Mouse (Mus musculus): ENCODE measurements at regions not wholly inside any gene's neighbourhood (a gene's known extent, or its start where the extent isn't known, plus 50 kb on each side); places are given as distances from the start of the nearest gene placed in this dataset.
"Not testable (repeated sequence)": the region's sequence is repeated elsewhere in the genome, so short reads cannot be mapped to it uniquely, and the experiment has no call there.

DNA sequence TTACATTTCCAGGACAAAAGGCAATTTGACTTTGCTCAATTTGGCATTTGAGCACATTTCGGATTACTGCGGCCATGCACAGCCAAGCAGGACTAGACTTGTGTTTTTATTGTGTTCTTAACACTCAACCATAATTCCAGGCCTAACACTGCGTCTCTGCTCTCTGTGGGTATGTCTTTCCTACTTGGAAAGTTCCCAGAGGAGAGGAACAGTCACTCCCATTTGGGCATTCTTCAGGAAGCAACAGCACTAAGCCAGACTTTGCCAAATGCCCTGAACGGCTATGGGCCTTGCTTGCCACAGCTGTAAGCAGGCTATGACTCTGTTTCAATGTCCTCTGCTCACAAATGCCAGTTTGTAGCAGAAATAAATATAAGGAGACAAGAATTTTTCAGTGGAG is 56.5 kb upstream of the Pdk3 start:
- no peak overlapping the region for H3K4me2 ChIP-seq
- no peak overlapping the region for H3K4me3 ChIP-seq
- ATAC-seq (ENCODE audit: low FRiP score), result no peak
- 86% methylated on average over 4 of the region's 4 CpGs for WGBS
- H3K4me1 ChIP-seq (replicated peaks), result 0 out of 2 replicates have a peak, but pooled peaks cover 4% of the 10 kb centered on the region
- H3K27me3 ChIP-seq, result 0 out of 2 replicates have a peak, but pooled peaks cover 6% of the 10 kb centered on the region
- H3K9me3 ChIP-seq, result no peaks in the 10 kb centered on the region
- no peak overlapping the region for H3K27ac ChIP-seq
- H3K36me3 ChIP-seq, result no peaks in the 10 kb centered on the region
- no peak overlapping the region for H3K9ac ChIP-seq

DNA sequence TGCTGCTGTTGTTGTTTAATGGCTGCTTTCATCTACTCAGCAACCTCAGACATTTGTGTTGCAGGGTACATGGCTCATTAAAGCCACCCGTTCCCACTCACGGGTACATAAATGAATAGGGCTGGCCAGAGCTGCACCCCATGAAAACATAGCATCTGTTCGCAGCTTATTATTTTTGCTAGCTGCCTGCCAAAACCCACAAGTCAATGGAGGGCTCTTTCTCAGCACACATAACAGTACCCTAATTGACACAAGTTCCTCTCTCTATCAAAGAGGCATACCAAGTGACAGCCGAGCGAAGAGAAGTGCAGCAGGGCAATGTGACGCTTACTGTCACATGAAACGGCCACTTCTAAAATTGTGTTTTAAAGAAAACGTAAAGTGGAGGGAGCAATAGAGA is 57.0 kb upstream of the Pdk3 start:
- Histone ChIP-seq H3K27ac (no peak overlapping the region), H3K9ac (0 out of 2 replicates have a peak overlapping the region, but pooled peaks have one; percentile 35), H3K4me2 (peak overlapping the region; percentile 47), H3K4me3 (peak overlapping the region; percentile 33; the same call in 1 of the 2 replicates), H3K27me3 (0 out of 2 replicates have a peak, but pooled peaks cover 6% of the 10 kb centered on the region), H3K4me1 (replicated peaks) (0 out of 2 replicates have a peak, but pooled peaks cover 4% of the 10 kb centered on the region), H3K9me3 (no peaks in the 10 kb centered on the region), H3K36me3 (no peaks in the 10 kb centered on the region)
- ATAC-seq (ENCODE audit: low FRiP score), result peak; percentile 13; the same call in 1 of the 2 replicates
- 74% methylated on average over 8 of the region's 8 CpGs for WGBS

DNA sequence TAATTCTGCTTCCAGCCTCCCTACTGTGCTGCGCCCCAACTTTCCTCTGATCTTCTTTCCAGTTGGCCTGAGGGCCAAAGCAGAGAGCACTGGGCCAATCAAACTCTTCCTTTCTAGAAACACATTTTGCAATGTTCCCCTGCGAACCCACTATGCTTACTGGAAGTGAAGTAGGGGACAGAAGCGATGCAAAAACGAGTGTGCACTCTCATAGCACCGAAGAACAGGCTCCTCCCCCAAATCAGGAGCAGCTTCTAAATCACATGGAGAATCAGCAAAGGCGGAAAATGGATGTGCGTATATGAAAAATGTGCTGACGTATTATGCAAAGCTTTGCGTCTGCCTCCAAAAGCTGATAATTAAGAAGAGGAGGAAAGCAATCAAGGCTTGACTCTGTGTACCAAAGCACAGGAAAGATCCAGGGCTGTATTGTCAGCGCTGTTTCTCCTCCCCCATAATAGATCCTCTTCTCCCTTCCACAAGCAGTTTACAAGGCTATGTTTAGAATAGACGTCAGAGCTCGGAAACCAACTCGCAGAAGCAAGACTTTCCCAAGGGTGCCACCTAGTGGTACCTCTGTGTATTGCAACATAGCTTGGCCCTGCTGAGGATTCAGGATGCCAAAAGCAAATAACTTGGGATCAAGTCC is 57.5 kb upstream of the Pdk3 start:
- Histone ChIP-seq H3K9ac (0 out of 2 replicates have a peak overlapping the region, but pooled peaks have one; percentile 35), H3K36me3 (no peaks in the 10 kb centered on the region), H3K4me3 (peak overlapping the region; percentile 33), H3K27ac (0 out of 2 replicates have a peak overlapping the region, but pooled peaks have one; percentile 8), H3K9me3 (no peaks in the 10 kb centered on the region), H3K4me2 (peak overlapping the region; percentile 47), H3K4me1 (replicated peaks) (0 out of 2 replicates have a peak, but pooled peaks cover 4% of the 10 kb centered on the region), H3K27me3 (0 out of 2 replicates have a peak, but pooled peaks cover 6% of the 10 kb centered on the region)
- ATAC-seq (ENCODE audit: low FRiP score), result peak; percentile 89
- WGBS, result 40% methylated on average over 13 of the region's 13 CpGs

DNA sequence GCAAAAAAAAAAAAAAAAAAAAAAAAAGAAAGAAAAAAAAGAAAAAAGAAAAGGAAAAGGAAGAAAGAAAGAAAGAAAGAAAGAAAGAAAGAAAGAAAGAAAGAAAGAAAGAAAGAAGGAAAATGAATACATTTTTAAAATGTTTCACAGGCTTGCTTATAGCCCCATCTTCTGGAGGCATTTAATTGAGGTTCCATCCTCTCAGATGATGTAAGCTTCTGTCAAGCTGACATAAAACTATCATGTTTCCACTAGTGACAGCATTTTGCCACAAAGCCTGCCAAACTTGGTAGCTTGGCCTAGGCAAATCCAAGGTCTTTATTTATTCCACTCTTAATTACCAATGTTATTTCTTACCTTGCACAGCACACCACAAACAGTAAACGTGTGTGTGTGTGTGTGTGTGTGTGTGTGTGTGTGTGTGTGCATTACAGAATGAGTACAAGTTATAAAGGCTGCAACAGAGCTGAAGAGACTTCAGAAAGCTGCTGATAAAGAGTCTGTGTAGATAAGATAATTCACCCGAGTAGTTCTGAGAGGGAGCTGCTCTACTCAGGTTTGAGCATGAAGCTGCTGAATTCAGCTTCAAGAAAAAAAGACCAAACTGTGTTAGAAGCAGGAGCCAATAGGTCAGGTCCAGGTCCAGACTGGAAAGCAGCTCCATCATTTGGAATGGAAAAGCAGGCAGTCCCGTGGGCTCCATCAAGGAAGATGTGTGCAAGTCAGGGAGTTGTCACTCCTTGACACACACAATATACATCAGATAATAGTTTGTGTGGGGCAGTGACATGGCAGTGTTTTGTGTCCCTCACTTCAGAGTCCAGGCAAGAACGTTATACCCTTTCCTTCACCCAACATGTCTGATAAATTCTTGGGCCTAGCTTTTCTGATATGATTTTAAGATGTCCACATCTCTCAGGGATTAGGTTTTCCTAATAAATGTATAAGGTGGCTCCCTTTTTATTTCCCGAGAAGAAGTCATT is 65.1 kb upstream of the Pdk3 start:
- Histone ChIP-seq H3K27ac (no peak overlapping the region), H3K36me3 (no peaks in the 10 kb centered on the region), H3K27me3 (0 out of 2 replicates have a peak, but pooled peaks cover 1% of the 10 kb centered on the region), H3K4me2 (no peak overlapping the region), H3K4me1 (replicated peaks) (no peaks in the 10 kb centered on the region), H3K4me3 (no peak overlapping the region), H3K9me3 (no peaks in the 10 kb centered on the region), H3K9ac (no peak overlapping the region)
- no peak for ATAC-seq (ENCODE audit: low FRiP score)
- 77% methylated on average over 5 of the region's 5 CpGs for WGBS

DNA sequence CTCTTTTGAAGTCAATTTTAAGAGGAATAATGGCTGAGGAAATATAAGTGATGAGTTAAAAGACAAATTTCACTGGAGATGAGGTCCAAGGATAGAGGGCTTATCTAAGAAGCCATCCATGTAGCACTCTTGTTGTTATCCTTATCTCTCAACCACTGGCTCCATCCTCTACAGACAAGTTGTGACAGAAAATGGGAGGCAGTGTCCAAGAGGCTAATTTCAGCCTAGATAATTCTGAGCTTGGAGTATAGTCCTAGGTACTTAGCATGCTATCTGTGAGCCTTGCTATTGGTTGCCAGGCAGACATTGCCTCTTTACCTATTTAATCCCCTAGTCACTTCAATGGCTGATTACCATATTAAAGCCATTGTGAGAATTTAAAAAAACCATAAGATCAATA is 65.2 kb upstream of the AU015836 start:
- no peak for ATAC-seq (ENCODE audit: low FRiP score)
- no peaks in the 10 kb centered on the region for H3K36me3 ChIP-seq
- no peaks in the 10 kb centered on the region for H3K4me1 ChIP-seq (replicated peaks)
- no peak overlapping the region for H3K4me2 ChIP-seq
- no peak overlapping the region for H3K27ac ChIP-seq
- H3K4me3 ChIP-seq, result no peak overlapping the region
- H3K9me3 ChIP-seq, result no peaks in the 10 kb centered on the region
- H3K9ac ChIP-seq, result no peak overlapping the region
- no peaks in the 10 kb centered on the region for H3K27me3 ChIP-seq

DNA sequence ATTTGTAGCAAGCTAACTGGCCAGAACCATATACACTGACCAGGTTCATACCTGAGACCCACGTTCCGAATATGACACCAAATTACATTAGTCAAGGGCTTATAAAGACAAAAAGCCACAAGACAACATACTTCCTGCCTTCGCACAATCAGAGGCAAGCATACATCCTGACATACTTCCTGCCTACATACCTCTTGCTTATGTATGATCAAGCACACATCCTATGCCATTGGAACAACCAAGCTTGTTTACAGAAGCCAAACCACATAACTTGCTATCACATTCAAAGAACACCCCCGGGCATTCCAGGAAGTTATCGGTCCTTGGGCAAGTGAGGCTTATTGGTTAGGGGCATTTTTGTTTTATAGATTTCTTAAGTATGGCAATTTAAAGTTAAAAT is 62.9 kb upstream of the AU015836 start:
- 0 out of 2 replicates have a peak, but pooled peaks cover 3% of the 10 kb centered on the region for H3K27me3 ChIP-seq
- 93% methylated on average over 5 of the region's 5 CpGs for WGBS

DNA sequence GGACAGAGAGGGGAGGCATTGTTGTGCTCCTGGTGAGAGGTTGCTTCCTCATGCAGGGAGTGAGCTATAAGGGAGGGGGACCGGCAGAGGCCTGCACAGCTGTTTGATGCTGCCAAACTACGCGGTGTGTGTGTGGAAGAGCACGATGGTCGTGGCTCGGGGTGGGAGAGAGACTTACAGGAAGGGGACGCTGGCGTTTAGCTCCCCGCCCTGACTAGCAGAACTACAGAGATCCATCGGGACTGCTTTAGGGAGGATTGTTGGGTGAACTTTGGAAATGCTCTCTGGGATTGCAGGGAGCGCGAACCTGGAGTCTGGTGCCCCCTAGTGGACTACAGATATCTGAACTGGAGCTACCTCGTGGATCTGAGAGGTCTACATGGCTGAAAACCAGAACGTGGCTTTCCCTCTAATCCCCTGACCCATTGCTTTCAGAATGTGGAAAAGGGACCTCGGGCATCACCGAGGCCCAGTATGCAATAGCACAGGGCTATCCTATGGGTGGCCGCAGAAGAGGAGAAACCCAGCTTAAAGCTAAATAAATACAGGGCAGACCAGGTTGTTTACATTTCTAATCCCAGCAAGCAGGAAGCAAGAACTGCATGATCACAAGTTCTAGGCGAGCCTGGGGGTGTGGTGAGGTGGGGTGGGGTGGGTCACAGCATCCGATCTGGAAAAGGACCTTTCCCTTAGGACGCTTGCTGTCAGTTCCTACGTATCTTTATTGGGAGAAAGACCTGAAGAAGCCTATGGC is 57.2 kb upstream of the AU015836 start:
- H3K4me3 ChIP-seq, result peak overlapping the region; percentile 30
- H3K9ac ChIP-seq, result 0 out of 2 replicates have a peak overlapping the region, but pooled peaks have one; percentile 56
- H3K27me3 ChIP-seq, result peaks cover 8% of the 10 kb centered on the region; the same call in 1 of the 2 replicates
- H3K36me3 ChIP-seq, result no peaks in the 10 kb centered on the region
- H3K4me1 ChIP-seq (replicated peaks), result no peaks in the 10 kb centered on the region
- WGBS, result 27% methylated on average over 21 of the region's 21 CpGs
- no peaks in the 10 kb centered on the region for H3K9me3 ChIP-seq
- peak overlapping the region; percentile 50 for H3K4me2 ChIP-seq
- ATAC-seq (ENCODE audit: low FRiP score), result peak; percentile 84
- H3K27ac ChIP-seq, result no peak overlapping the region

More for the DNA sequence above, 62.9 kb upstream of the AU015836 start:
- H3K9me3 ChIP-seq, result no peaks in the 10 kb centered on the region
- ATAC-seq (ENCODE audit: low FRiP score), result no peak
- H3K4me3 ChIP-seq, result no peak overlapping the region
- H3K9ac ChIP-seq, result no peak overlapping the region
- no peak overlapping the region for H3K27ac ChIP-seq
- H3K4me1 ChIP-seq (replicated peaks), result no peaks in the 10 kb centered on the region
- H3K36me3 ChIP-seq, result no peaks in the 10 kb centered on the region
- no peak overlapping the region for H3K4me2 ChIP-seq

DNA sequence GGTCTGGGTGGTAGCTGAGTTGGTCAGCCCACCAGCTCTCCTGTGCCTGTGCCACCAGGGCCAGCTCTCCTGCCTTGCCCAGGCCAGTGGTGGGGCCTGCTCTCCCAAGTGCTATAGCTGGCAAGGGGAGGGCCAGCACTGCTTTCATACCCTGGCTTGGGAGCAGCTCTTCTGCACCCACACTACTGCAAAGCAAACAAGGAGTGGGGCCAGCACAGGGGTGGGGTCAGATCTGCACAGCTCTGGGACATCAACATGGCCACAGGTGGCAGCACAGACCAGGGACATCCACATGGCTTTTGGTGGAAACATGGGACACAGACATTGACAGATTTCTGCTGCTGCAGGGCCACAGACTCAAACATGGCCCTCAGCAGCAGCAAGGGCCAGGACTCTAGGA is 52.9 kb upstream of the AU015836 start:
- Histone ChIP-seq H3K9me3 (no peaks in the 10 kb centered on the region), H3K27ac (no peak overlapping the region), H3K4me1 (replicated peaks) (no peaks in the 10 kb centered on the region), H3K4me2 (no peak overlapping the region), H3K9ac (no peak overlapping the region), H3K27me3 (peaks cover 4% of the 10 kb centered on the region; the same call in 1 of the 2 replicates), H3K36me3 (no peaks in the 10 kb centered on the region), H3K4me3 (no peak overlapping the region)
- ATAC-seq (ENCODE audit: low FRiP score), result no peak

DNA sequence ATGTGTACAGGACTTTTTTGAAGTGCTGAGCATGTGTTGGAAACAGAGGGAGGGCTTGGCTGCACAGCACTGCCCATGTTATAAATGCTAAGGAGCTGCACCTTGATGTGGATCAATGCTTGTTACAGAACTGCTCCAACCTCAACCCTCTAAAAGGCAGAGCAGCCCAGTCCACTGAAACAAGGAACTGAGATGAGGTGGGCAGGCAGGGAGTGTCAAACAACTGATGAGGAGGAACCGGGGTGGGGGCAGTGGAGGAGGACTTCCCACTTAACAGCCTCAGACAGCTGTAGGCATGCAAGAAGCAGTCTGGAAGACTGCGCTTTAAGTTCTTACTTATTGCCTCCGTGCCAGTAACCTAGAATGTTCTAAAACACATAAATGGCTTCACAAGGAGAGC is 51.1 kb upstream of the AU015836 start:
- not testable (repeated sequence) for H3K4me2 ChIP-seq; H3K9ac ChIP-seq; H3K27ac ChIP-seq; H3K36me3 ChIP-seq; H3K9me3 ChIP-seq; H3K27me3 ChIP-seq; H3K4me1 ChIP-seq (replicated peaks); H3K4me3 ChIP-seq; ATAC-seq (ENCODE audit: low FRiP score)
- 90% methylated on average over 3 of the region's 3 CpGs for WGBS
